Comparison of ENCODE assay signal across 9 mouse cellular contexts in the genomic region with DNA sequence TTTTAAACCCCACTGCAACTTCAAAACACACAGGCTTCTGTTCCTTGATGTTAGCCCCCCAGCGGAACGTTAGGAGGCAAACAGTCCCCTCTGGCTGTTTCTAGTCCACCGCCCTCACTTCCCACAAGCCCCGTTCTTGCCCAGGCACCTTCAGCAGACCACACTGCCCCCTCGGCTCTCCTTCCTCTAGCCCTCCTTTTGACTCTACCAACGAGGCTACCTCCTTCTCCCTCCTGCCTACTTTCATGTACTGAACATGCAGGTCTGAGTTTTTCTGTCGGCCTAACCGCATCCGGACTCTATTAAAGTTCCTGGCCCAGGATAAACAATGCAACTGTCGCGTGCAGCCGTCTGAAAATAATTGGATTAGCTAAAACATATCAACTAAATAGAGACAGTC. TPM values are rescaled to one million over a fixed set of nuclear protein-coding genes. Genes with fewer than 3 reads are reported as not detected.
DNase-seq lines count a peak whose midpoint lies in the region; ATAC-seq lines count a peak whose summit lies in the region.
"Had no signal": no experiment of that assay in that cellular context is flagged by ENCODE, and none has a peak within 500 bp of the region (broad histone marks: within the 10 kb centered on the region; RNA-seq: fewer than 3 reads in every experiment).

No protein-coding gene starts in this region.

- H3K4me3 ChIP-seq in kidney, embryonic 16.5 days (ENCODE audit: low read length), result peak overlapping the region; percentile 55

- 13% methylated on average over 12 of the region's 12 CpGs for WGBS in kidney, embryonic 16.5 days

- H3K4me1 ChIP-seq in kidney, embryonic 16.5 days (ENCODE audit: insufficient read depth, low read length), result peaks cover 3% of the 10 kb centered on the region; the same call in 1 of the 2 replicates

- peak overlapping the region; percentile 90 for H3K4me2 ChIP-seq in kidney, embryonic 16.5 days (replicated peaks; ENCODE audit: low read depth, low read length)

- H3K9me3 ChIP-seq in kidney, embryonic 16.5 days (ENCODE audit: low read length), result no peaks in the 10 kb centered on the region

- H3K27ac ChIP-seq in kidney, embryonic 16.5 days (ENCODE audit: low read length), result peak overlapping the region; percentile 67

- ATAC-seq in kidney, embryonic 16.5 days (ENCODE audit: low FRiP score, low TSS enrichment), result no peak; the same call in 1 of the 2 replicates
- peak; percentile 43 for ATAC-seq in inflammation-experienced regulatory T-cells, adult 6 months

- H3K36me3 ChIP-seq in kidney, embryonic 16.5 days (ENCODE audit: insufficient read depth, low read length), result no peaks in the 10 kb centered on the region

- no peak for DNase-seq in kidney, postnatal 10 days
- DNase-seq in embryo, embryonic 9.5 days (ENCODE audit: extremely low spot score), result peak; percentile 53
- peak; percentile 84 for DNase-seq in retina, postnatal 1 day
- DNase-seq in layer of hippocampus, adult 9-10 months (ENCODE audit: low spot score), result no peak
- no peak for DNase-seq in urinary bladder, postnatal 14 days (ENCODE audit: low spot score)
- no peak for DNase-seq in urinary bladder, postnatal 36 days (ENCODE audit: low spot score in 2 of 2)

- peaks cover 88% of the 10 kb centered on the region for H3K27me3 ChIP-seq in kidney, embryonic 16.5 days (ENCODE audit: insufficient read depth, low read length)

- H3K9ac ChIP-seq in kidney, embryonic 16.5 days (replicated peaks; ENCODE audit: low read length), result peak overlapping the region; percentile 51

RNA-seq across cellular contexts. Expression of gene 4930412O13Rik, which starts 8.4 kb away (rescaled TPM):
- 2.8 and 3.2 TPM in 2 replicates for polyA plus RNA-seq in kidney, embryonic 16.5 days (2015; fragmentation: Nextera tagmentation; extraction: Ambion mirVana)
- not detected for polyA plus RNA-seq in inflammation-experienced regulatory T-cells, adult 6 months (2017; shearing (Covaris generic))
- polyA plus RNA-seq: lung, embryonic 16.5 days had no signal

RNA-seq across cellular contexts. Expression of gene 9230102O04Rik, which starts 16.7 kb away (rescaled TPM):
- polyA plus RNA-seq in kidney, embryonic 16.5 days (2015; fragmentation: Nextera tagmentation; extraction: Ambion mirVana), result 6.7 and 7.2 TPM in 2 replicates
- polyA plus RNA-seq in inflammation-experienced regulatory T-cells, adult 6 months (2017; shearing (Covaris generic)), result 1 to 10 TPM in 2 of 3 experiments, not detected in 1; 1.5 to 1.6 TPM
- polyA plus RNA-seq: lung, embryonic 16.5 days had no signal

RNA-seq across cellular contexts. Expression of gene Gata3, which starts 17.2 kb away (rescaled TPM):
- 103 and 117 TPM in 2 replicates for polyA plus RNA-seq in kidney, embryonic 16.5 days (2015; fragmentation: Nextera tagmentation; extraction: Ambion mirVana)
- 100 to 1,000 TPM; 131 to 148 (median 135) TPM for polyA plus RNA-seq in inflammation-experienced regulatory T-cells, adult 6 months (2017; shearing (Covaris generic))

Comparison
In these comparisons a context has a peak if more than half of its experiments do, and no peak if none do; other contexts are left out.
1. DNase-seq: peak in embryo, embryonic 9.5 days (single experiment) and retina, postnatal 1 day (single experiment); none in kidney, postnatal 10 days (single experiment), layer of hippocampus, adult 9-10 months (single experiment), urinary bladder, postnatal 14 days (single experiment) and urinary bladder, postnatal 36 days (0 of 2).